Mouse (Mus musculus) spleen, postnatal 14 days (tissue): ENCODE measurements around the gene Reg4.

Experiments used
- DNase-seq, 2 experiments: peaks; one replicate each; pipeline ENCODE4 v3.0.0; 2021 to 2022; ENCODE audit warnings: low spot score in 2 of 2

Gene Reg4

DNA sequence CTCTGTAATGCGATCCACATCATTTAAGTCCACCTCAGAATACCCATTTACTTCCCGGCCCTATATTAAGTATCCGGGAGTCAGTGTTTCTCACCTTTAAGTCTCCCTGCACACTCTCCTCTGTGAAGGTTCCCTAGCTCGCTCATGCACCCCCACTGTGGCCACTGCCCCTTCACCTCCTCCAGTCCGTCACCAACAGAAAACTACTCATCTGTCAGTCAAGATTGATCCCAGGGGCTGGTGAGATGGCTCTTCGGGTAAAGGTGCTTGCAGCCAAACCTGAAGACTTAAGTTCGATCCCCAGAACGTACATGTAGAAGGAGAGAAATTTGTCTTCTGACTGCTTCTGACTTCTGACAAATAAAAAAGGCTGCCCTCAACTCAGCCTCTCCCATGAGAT, 60.5 kb downstream of the Reg4 start:
- no peak for DNase-seq

DNA sequence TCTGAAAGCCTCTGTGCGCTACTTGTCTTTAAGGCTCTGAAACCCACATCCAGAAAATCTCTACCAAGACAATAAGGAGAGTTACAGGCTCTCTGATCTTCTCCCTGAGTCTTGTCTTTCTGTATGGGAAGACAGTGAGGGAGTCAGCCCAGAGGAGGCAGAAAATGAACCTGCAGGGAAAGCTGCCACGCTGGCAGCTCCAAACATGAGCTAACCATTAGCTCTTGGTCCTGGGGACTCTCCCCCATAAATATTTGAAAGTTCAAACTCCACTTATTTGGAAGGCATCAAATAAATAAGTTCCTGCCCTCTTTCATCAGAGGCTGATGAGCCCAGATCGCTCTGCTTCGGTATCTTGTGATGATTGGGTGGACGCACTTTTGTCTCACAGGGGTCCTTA, 61.2 kb downstream of the Reg4 start:
- DNase-seq = no peak
